Mouse (Mus musculus) lung, postnatal 36 days (tissue): ENCODE data around the gene Smarca2.

Experiments
- DNase-seq: peaks from one replicate; pipeline ENCODE4 v3.0.0; 2022; ENCODE audit warnings: mixed read lengths

The Smarca2 gene

GRCm38 (mm10) chr19:26794315-26794714 lies 189.5 kb downstream of the Smarca2 start:
- no peak for DNase-seq

GRCm38 (mm10) chr19:26796006-26796405 lies 191.2 kb downstream of the Smarca2 start:
- DNase-seq = no peak

- DNase-seq = no peak
These were observed 199.6 kb downstream of the Smarca2 start for GRCm38 (mm10) chr19:26804401-26804800.

GRCm38 (mm10) chr19:26814629-26815028 lies 209.8 kb downstream of the Smarca2 start:
- no peak for DNase-seq

GRCm38 (mm10) chr19:26817901-26818300 lies 213.1 kb downstream of the Smarca2 start:
- no peak for DNase-seq
